Mouse (Mus musculus) lung, postnatal 0 days (tissue): ENCODE measurements around the gene Bptf.

Experiments used
- CTCF ChIP-seq: IDR thresholded peaks from 2 replicates; pipeline ENCODE4 v1.5.1; 2016; ENCODE audit warnings: antibody characterized with exemption, mild to moderate bottlenecking
- EP300 ChIP-seq: IDR thresholded peaks from 2 replicates; pipeline ENCODE4 v1.6.1; 2016; ENCODE audit warnings: antibody characterized with exemption, mild to moderate bottlenecking, control low read depth

GRCm38 (mm10) chr11:107154431-107154830 is 22.5 kb upstream of the Bptf start:
- no peak for TF ChIP-seq EP300
- TF ChIP-seq CTCF, result no peak
